In genomic region chr7:75795106-75795505, GRCm38 (mm10) we compare ENCODE assay signal across 17 mouse cellular contexts. TPM values are rescaled to one million over a fixed set of nuclear protein-coding genes. Genes with fewer than 3 reads are reported as not detected.
DNase-seq lines count a peak whose midpoint lies in the region; ATAC-seq and TF ChIP-seq lines count a peak whose summit lies in the region.
"Had no signal": no experiment of that assay in that cellular context is flagged by ENCODE, and none has a peak within 500 bp of the region (broad histone marks: within the 10 kb centered on the region; RNA-seq: fewer than 3 reads in every experiment).

No protein-coding gene starts in this region.

- H3K4me3 ChIP-seq in CH12.LX (replicated peaks in 1 of 3; ENCODE audit: low read depth in 2 of 3, low read length in 2 of 3, poor library complexity in 1 of 3) = no peak overlapping the region
- H3K4me3 ChIP-seq in midbrain, embryonic 14.5 days (replicated peaks; ENCODE audit: low read depth, low read length) = no peak overlapping the region
- H3K4me3 ChIP-seq: embryonic facial prominence, embryonic 12.5 days; midbrain, embryonic 12.5 days had no signal

- peaks cover 4% of the 10 kb centered on the region for H3K9me3 ChIP-seq in CH12.LX (replicated peaks; ENCODE audit: low read length)
- no peaks in the 10 kb centered on the region for H3K9me3 ChIP-seq in midbrain, embryonic 14.5 days (ENCODE audit: control insufficient read depth, low read length)
- H3K9me3 ChIP-seq: embryonic facial prominence, embryonic 12.5 days; midbrain, embryonic 12.5 days had no signal

- no peak for TF ChIP-seq CTCF in CH12.LX (conservative IDR thresholded peaks at IDR 0.05 in 1 of 2, IDR thresholded peaks at IDR 0.05 in 1 of 2; ENCODE audit: low read depth in 2 of 2, low read length in 2 of 2)

- H3K79me2 ChIP-seq in CH12.LX (replicated peaks; ENCODE audit: control insufficient read depth, extremely low read depth, insufficient read depth, poor library complexity, severe bottlenecking) = no peaks in the 10 kb centered on the region

- dilution Hi-C loops in CH12.LX (cut with MboI; ENCODE audit: extremely low pct_ligation_motif_present, extremely low pct_unique_long_range_greater_than_20kb, low sequenced_read_pairs) = no loop called here

- H3K27ac ChIP-seq in CH12.LX (ENCODE audit: insufficient read depth, low read depth) = peak overlapping the region; percentile 40
- H3K27ac ChIP-seq in midbrain, embryonic 14.5 days (replicated peaks; ENCODE audit: low read depth, low read length) = no peak overlapping the region
- H3K27ac ChIP-seq: embryonic facial prominence, embryonic 12.5 days; hindbrain, embryonic 14.5 days; midbrain, embryonic 12.5 days had no signal

- H3K36me3 ChIP-seq in CH12.LX (replicated peaks in 1 of 2; ENCODE audit: control insufficient read depth in 1 of 2, insufficient read depth in 1 of 2, low read length in 1 of 2) = no peaks in the 10 kb centered on the region
- no peaks in the 10 kb centered on the region for H3K36me3 ChIP-seq in midbrain, embryonic 14.5 days (ENCODE audit: control insufficient read depth, insufficient read depth, low read length)
- H3K36me3 ChIP-seq: embryonic facial prominence, embryonic 12.5 days; midbrain, embryonic 12.5 days had no signal

- no peak for TF ChIP-seq RAD21 in CH12.LX (IDR thresholded peaks at IDR 0.05; ENCODE audit: low read depth, low read length)

- no peak for ATAC-seq in midbrain, embryonic 14.5 days (ENCODE audit: low FRiP score, low TSS enrichment)

- 89% methylated on average over 8 of the region's 8 CpGs for WGBS in midbrain, embryonic 14.5 days

- in situ Hi-C loops in CH12.LX (cut with MboI; ENCODE audit: low pct_ligation_motif_present, low pct_unique_long_range_greater_than_20kb, low sequenced_read_pairs) = no loop called here

- no peaks in the 10 kb centered on the region for H3K27me3 ChIP-seq in CH12.LX (replicated peaks)
- H3K27me3 ChIP-seq in midbrain, embryonic 14.5 days (ENCODE audit: control insufficient read depth, insufficient read depth, low read length) = no peaks in the 10 kb centered on the region
- H3K27me3 ChIP-seq: embryonic facial prominence, embryonic 12.5 days; midbrain, embryonic 12.5 days had no signal

- TF ChIP-seq POLR2A in CH12.LX (IDR thresholded peaks at IDR 0.05; ENCODE audit: low read depth, low read length) = peak; percentile 39; the same call in 1 of the 2 replicates

- peak overlapping the region; percentile 10; the same call in 1 of the 2 replicates for H3K4me2 ChIP-seq in CH12.LX (ENCODE audit: insufficient read depth, low read depth, poor library complexity, severe bottlenecking)
- no peak overlapping the region for H3K4me2 ChIP-seq in midbrain, embryonic 14.5 days (ENCODE audit: low read length)
- H3K4me2 ChIP-seq: embryonic facial prominence, embryonic 12.5 days; hindbrain, embryonic 14.5 days; lung, embryonic 14.5 days; midbrain, embryonic 12.5 days had no signal

- peak; percentile 70 for DNase-seq in lung, postnatal 36 days
- no peak for DNase-seq in lung, postnatal 14 days
- no peak for DNase-seq in CH12.LX (ENCODE audit: extremely low read depth)
- peak; percentile 75 to 76 for DNase-seq in natural killer cell, adult 2 months (ENCODE audit: low spot score in 2 of 2)
- peak; percentile 62 to 78 for DNase-seq in thymus, postnatal 36 days
- DNase-seq in midbrain, embryonic 14.5 days = no peak
- DNase-seq in layer of hippocampus, adult 8-10 months (ENCODE audit: low spot score in 2 of 2) = no peak
- DNase-seq: adrenal gland, postnatal 10 days; cerebellum, postnatal 25 days; heart, postnatal 10 days; kidney, adult 9 months; liver; lung, embryonic 14.5 days; right cerebral cortex, postnatal 4 days had no signal

- H3K9ac ChIP-seq in CH12.LX (ENCODE audit: insufficient read depth, low read depth) = no peak overlapping the region
- H3K9ac ChIP-seq in midbrain, embryonic 14.5 days (replicated peaks; ENCODE audit: low read length) = no peak overlapping the region
- H3K9ac ChIP-seq: embryonic facial prominence, embryonic 12.5 days; hindbrain, embryonic 14.5 days; lung, embryonic 14.5 days; midbrain, embryonic 12.5 days had no signal

- TF ChIP-seq EP300 in CH12.LX (IDR thresholded peaks at IDR 0.05; ENCODE audit: low read length) = 0 out of 2 replicates have a peak, but pooled peaks have one; percentile 55

- peaks cover 10 to 61% of the 10 kb centered on the region in 2 experiments for H3K4me1 ChIP-seq in CH12.LX (ENCODE audit: control insufficient read depth in 1 of 2, insufficient read depth in 2 of 2)
- H3K4me1 ChIP-seq in midbrain, embryonic 14.5 days (ENCODE audit: control insufficient read depth, insufficient read depth, low read length) = no peaks in the 10 kb centered on the region

TF ChIP-seq in CH12.LX, 34 proteins besides CTCF, POLR2A, EP300 and RAD21:
- peak; percentile 22; the same call in 1 of the 2 replicates for TF ChIP-seq JUN (IDR thresholded peaks at IDR 0.05; ENCODE audit: insufficient read depth, low read depth, low read length)
- peak; percentile 17; the same call in 1 of the 2 replicates for TF ChIP-seq MXI1 (IDR thresholded peaks at IDR 0.05; ENCODE audit: low read depth, low read length)
- TF ChIP-seq ETS1 (conservative IDR thresholded peaks at IDR 0.05; ENCODE audit: low read depth, low read length) = peak; percentile 66
- 0 out of 2 replicates have a peak, but pooled peaks have one; percentile 29 for TF ChIP-seq KAT2A (IDR thresholded peaks at IDR 0.05; ENCODE audit: insufficient replicate concordance, low read length)
- TF ChIP-seq USF1 (IDR thresholded peaks at IDR 0.05; ENCODE audit: low read depth, low read length) = no peak
- TF ChIP-seq MYC (IDR thresholded peaks at IDR 0.05; ENCODE audit: low read depth, low read length) = no peak
- no peak for TF ChIP-seq MAFK (IDR thresholded peaks at IDR 0.05; ENCODE audit: insufficient replicate concordance, low read length)
- TF ChIP-seq CHD1 (IDR thresholded peaks at IDR 0.05; ENCODE audit: low read depth, low read length) = no peak
- TF ChIP-seq RCOR1 (conservative IDR thresholded peaks at IDR 0.05; ENCODE audit: low read depth, low read length) = peak; percentile 70; the same call in 1 of the 2 replicates
- TF ChIP-seq NELFE (IDR thresholded peaks at IDR 0.05; ENCODE audit: low read depth, low read length) = no peak
- TF ChIP-seq MAZ (IDR thresholded peaks at IDR 0.05; ENCODE audit: low read depth, low read length) = 0 out of 2 replicates have a peak, but pooled peaks have one; percentile 19
- peak; percentile 20; the same call in 1 of the 2 replicates for TF ChIP-seq BHLHE40 (IDR thresholded peaks at IDR 0.05; ENCODE audit: low read depth, low read length)
- no peak for TF ChIP-seq ZNF384 (IDR thresholded peaks at IDR 0.05; ENCODE audit: low read depth, low read length)
- no peak for TF ChIP-seq JUND (conservative IDR thresholded peaks at IDR 0.05; ENCODE audit: low read depth, low read length)
- peak; percentile 59 for TF ChIP-seq TCF12 (IDR thresholded peaks at IDR 0.05; ENCODE audit: low read depth, low read length)
- TF ChIP-seq MAX (IDR thresholded peaks at IDR 0.05; ENCODE audit: low read length) = no peak
- TF ChIP-seq USF2 (conservative IDR thresholded peaks at IDR 0.05; ENCODE audit: low read depth, low read length) = no peak
- no peak for TF ChIP-seq SMC3 (IDR thresholded peaks at IDR 0.05; ENCODE audit: low read depth, low read length)
- TF ChIP-seq MEF2A (IDR thresholded peaks at IDR 0.05; ENCODE audit: borderline replicate concordance, low read depth, low read length) = peak; percentile 57
- TF ChIP-seq TBP (conservative IDR thresholded peaks at IDR 0.05; ENCODE audit: low read depth, low read length) = no peak
- TF ChIP-seq ZC3H11A (IDR thresholded peaks at IDR 0.05; ENCODE audit: low read depth, low read length) = no peak
- no peak for TF ChIP-seq PAX5 (IDR thresholded peaks at IDR 0.05; ENCODE audit: low read length)
- TF ChIP-seq GABPA (IDR thresholded peaks at IDR 0.05; ENCODE audit: insufficient replicate concordance, low read depth, low read length) = no peak
- TF ChIP-seq POLR2AphosphoS2 (IDR thresholded peaks at IDR 0.05; ENCODE audit: low read depth, low read length) = no peak
- peak; percentile 37; the same call in 1 of the 2 replicates for TF ChIP-seq NRF1 (IDR thresholded peaks at IDR 0.05; ENCODE audit: low read depth, low read length)
- 0 out of 2 replicates have a peak, but pooled peaks have one; percentile 23 for TF ChIP-seq CHD2 (IDR thresholded peaks at IDR 0.05; ENCODE audit: low read length)
- TF ChIP-seq SIN3A (IDR thresholded peaks at IDR 0.05; ENCODE audit: low read length) = peak; percentile 55; the same call in 1 of the 2 replicates
- TF ChIP-seq HCFC1 (IDR thresholded peaks at IDR 0.05; ENCODE audit: low read depth, low read length) = no peak; the same call in 1 of the 2 replicates
- TF ChIP-seq ZMIZ1 (IDR thresholded peaks at IDR 0.05; ENCODE audit: low read depth, low read length) = no peak
- no peak for TF ChIP-seq UBTF (IDR thresholded peaks at IDR 0.05; ENCODE audit: low read depth, low read length)
- TF ChIP-seq ELF1 (IDR thresholded peaks at IDR 0.05; ENCODE audit: low read depth, low read length) = peak; percentile 75
- TF ChIP-seq ZKSCAN1 (IDR thresholded peaks at IDR 0.05; ENCODE audit: borderline replicate concordance, low read depth, low read length) = no peak
- peak; percentile 89 for TF ChIP-seq IRF4 (IDR thresholded peaks at IDR 0.05; ENCODE audit: low read depth, low read length)
- no peak for TF ChIP-seq E2F4 (IDR thresholded peaks at IDR 0.05; ENCODE audit: insufficient replicate concordance, low read depth, low read length)
TF ChIP-seq in CH12.LX: peak in this region for 14.

RNA-seq across cellular contexts. Expression of gene Klhl25, which starts 53.0 kb away (rescaled TPM):
- total RNA-seq in CH12.LX (2012; rRNA removed) (13.9 and 14.2 TPM in 2 replicates), CH12.LX (2014; rRNA removed) (10.4 and 12.9 TPM in 2 replicates)
- 11.0 and 11.2 TPM in 2 replicates for polyA plus RNA-seq in CH12.LX (2012; ENCODE audit: insufficient read length, low read depth)
- polyA plus RNA-seq in midbrain, embryonic 14.5 days (2014; fragmentation: Nextera tagmentation; extraction: Ambion mirVana) = 23.4 and 25.0 TPM in 2 replicates
- total RNA-seq in layer of hippocampus, adult 8-10 months (2022) = 10 to 100 TPM in 3 of 4 experiments, 1 to 10 TPM in 1; 7.6 to 14.6 (median 11.4) TPM

Comparison
In these comparisons a context has a peak if more than half of its experiments do, and no peak if none do; other contexts are left out.
1. DNase-seq: peak in lung, postnatal 36 days (single experiment), natural killer cell, adult 2 months (2 of 2) and thymus, postnatal 36 days (2 of 2); none in lung, postnatal 14 days (single experiment), CH12.LX (single experiment), midbrain, embryonic 14.5 days (single experiment) and layer of hippocampus, adult 8-10 months (0 of 2).